Mouse (Mus musculus) stomach, embryonic 14.5 days (tissue): ENCODE results near the gene Lgals8. TPM values are rescaled to one million over a fixed set of nuclear protein-coding genes. Genes with fewer than 3 reads are reported as not detected.

Experiments used
- ATAC-seq: fragments of 200-750 bp; cut with Nextera tagmentation; 2 replicates; pipeline ENCODE4 v1.8.0; 2017; ENCODE audit warnings: low read depth, moderate TSS enrichment; ENCODE audit not compliant: insufficient number of reproducible peaks, insufficient read depth, low FRiP score
- H3K27ac ChIP-seq: fragments of 300-500 bp; sonication (generic); 2 replicates; pipeline ENCODE4 v1.5.1; 2014; ENCODE audit warnings: mild to moderate bottlenecking, low read length, moderate library complexity, mixed read lengths
- H3K27me3 ChIP-seq: fragments of 300-500 bp; sonication (generic); 2 replicates; pipeline ENCODE4 v1.6.1; 2014; ENCODE audit warnings: low read length, control low read depth, mixed read lengths; ENCODE audit not compliant: control insufficient read depth, insufficient read depth
- H3K36me3 ChIP-seq: fragments of 300-500 bp; sonication (generic); 2 replicates; pipeline ENCODE4 v1.6.1; 2014; ENCODE audit warnings: mild to moderate bottlenecking, control low read depth, low read length, moderate library complexity, mixed read lengths; ENCODE audit not compliant: control insufficient read depth, insufficient read depth
- H3K4me1 ChIP-seq: fragments of 300-500 bp; sonication (generic); 2 replicates; pipeline ENCODE4 v1.6.1; 2014; ENCODE audit warnings: low read length, control low read depth, mixed read lengths; ENCODE audit not compliant: control insufficient read depth, insufficient read depth
- H3K4me2 ChIP-seq: fragments of 300-500 bp; sonication (generic); replicated peaks from 2 replicates; pipeline ENCODE4 v1.6.1; 2014; ENCODE audit warnings: low read depth, low read length, control low read depth
- H3K4me3 ChIP-seq: fragments of 300-500 bp; sonication (generic); 2 replicates; pipeline ENCODE4 v1.5.1; 2014; ENCODE audit warnings: low read depth, low read length, control low read depth
- H3K9ac ChIP-seq: fragments of 300-500 bp; sonication (generic); replicated peaks from 2 replicates; pipeline ENCODE4 v1.6.1; 2014; ENCODE audit warnings: low read depth, mild to moderate bottlenecking, control low read depth, low read length, moderate library complexity, mixed read lengths
- H3K9me3 ChIP-seq: fragments of 300-500 bp; sonication (generic); 2 replicates; pipeline ENCODE4 v1.6.1; 2016; ENCODE audit warnings: low read depth, low read length, control low read depth; ENCODE audit not compliant: control insufficient read depth
- WGBS: fragments of 180-500 bp; shearing (Covaris S2); extraction: QIAGEN DNeasy Blood & Tissue Kit; methylation state at CpG from one replicate; pipeline ENCODE4 v1.1.7; 2014; 5-methylcytosine and 5-hydroxymethylcytosine counted together
- polyA plus RNA-seq: library from polyadenylated mRNA; unstranded; fragments of >200 nt; fragmentation: Nextera tagmentation; extraction: Ambion mirVana; gene quantifications from 2 replicates; pipeline ENCODE4 v1.2.1, GENCODE M21; 2014

Lgals8 gene
- polyA plus RNA-seq, 1 experiment from 2014 or later: 27.5 TPM

DNA sequence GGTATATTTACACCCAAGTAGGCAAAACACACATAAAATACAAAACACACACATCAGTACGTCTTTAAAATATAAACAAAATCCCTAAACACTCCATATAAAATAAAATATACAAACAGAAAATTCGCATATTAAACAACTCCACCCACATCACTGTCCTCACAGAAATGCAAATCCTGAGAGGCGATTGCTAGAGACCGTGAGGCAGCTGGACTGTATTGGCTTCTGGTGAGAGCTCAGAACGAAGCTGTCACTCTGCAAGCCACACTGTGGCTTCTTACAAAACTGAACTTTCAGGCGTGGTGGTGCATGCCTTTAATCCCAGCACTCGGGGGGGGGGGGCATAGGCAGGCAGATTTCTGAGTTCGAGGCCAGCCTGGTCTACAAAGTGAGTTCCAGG lies 33.1 kb upstream of the Lgals8 start:
- Histone ChIP-seq H3K36me3 (no peaks in the 10 kb centered on the region), H3K4me2 (no peak overlapping the region), H3K9ac (no peak overlapping the region), H3K27me3 (no peaks in the 10 kb centered on the region), H3K4me1 (peaks cover 1% of the 10 kb centered on the region; the same call in 1 of the 2 replicates), H3K9me3 (no peaks in the 10 kb centered on the region), H3K27ac (no peak overlapping the region), H3K4me3 (no peak overlapping the region)
- ATAC-seq: no peak
- 57% methylated on average over 8 of the region's 8 CpGs for WGBS

DNA sequence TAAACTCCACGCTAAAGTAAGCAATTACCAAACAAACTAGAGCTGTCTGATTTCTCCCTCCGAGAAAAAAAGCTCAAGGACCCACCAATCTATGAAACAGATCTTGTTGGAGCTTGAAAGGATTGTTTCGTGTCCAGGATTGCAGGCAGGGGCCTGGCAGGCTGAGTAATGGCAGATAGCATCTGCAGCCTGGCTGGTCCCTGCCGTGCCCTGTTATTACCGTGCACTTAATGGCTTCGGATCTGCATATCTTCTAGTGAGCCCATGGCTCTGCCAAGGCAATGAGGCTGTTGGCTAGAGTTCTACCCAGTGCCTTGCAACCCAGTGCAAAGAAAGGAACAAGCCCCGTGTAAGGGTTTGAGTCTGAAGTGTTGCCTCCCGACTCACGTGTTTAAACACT lies 30.0 kb upstream of the Lgals8 start:
- Histone ChIP-seq H3K36me3 (no peaks in the 10 kb centered on the region), H3K9me3 (no peaks in the 10 kb centered on the region), H3K27me3 (no peaks in the 10 kb centered on the region), H3K27ac (no peak overlapping the region), H3K4me3 (no peak overlapping the region), H3K9ac (no peak overlapping the region), H3K4me2 (no peak overlapping the region), H3K4me1 (no peaks in the 10 kb centered on the region)
- 85% methylated on average over 9 of the region's 9 CpGs for WGBS
- ATAC-seq: no peak

DNA sequence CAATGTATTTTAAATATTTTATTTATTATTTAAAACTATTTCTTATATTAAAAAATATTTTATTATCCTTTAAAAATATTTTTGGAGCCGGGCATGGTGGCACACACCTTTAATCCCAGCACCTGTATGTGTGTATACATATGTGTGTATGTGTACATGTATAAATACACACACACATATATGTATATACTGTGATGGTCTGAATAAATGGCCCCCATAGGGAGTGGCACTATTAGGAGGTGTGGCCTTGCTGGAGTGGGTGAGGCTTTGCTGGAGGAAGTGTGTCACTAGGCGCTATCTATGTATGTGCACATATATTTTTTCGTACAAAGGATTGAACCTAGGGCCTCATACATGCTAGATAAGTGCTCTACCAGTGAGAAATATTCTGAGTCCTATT lies 27.8 kb upstream of the Lgals8 start:
- Histone ChIP-seq H3K36me3 (no peaks in the 10 kb centered on the region), H3K4me2 (no peak overlapping the region), H3K27ac (no peak overlapping the region), H3K9me3 (no peaks in the 10 kb centered on the region), H3K27me3 (no peaks in the 10 kb centered on the region), H3K4me1 (no peaks in the 10 kb centered on the region), H3K4me3 (no peak overlapping the region), H3K9ac (no peak overlapping the region)
- 89% methylated on average over 3 of the region's 3 CpGs for WGBS
- ATAC-seq: no peak

DNA sequence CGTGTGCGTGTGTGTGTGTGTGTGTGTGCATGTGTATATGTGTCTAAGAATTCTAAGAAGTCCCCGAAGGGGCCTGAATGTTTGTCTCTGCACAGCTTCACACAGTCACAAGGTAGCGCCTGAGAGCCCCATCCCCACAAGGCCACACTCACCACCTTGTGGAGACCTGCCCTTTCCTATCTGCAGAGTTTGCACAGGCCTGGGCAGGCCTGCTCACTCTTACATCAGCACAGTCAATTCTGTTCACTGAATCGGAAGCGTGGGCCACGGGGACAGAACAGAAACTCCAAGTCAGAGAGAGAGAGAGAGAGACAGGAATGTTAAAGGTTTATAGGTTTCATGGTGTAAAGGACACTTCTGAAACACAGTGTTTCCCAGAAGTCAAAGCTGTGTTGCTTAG lies 20.9 kb upstream of the Lgals8 start:
- Histone ChIP-seq H3K27me3 (no peaks in the 10 kb centered on the region), H3K4me2 (no peak overlapping the region), H3K4me3 (no peak overlapping the region), H3K9ac (no peak overlapping the region), H3K27ac (peak overlapping the region; percentile 7; the same call in 1 of the 2 replicates), H3K36me3 (no peaks in the 10 kb centered on the region), H3K9me3 (no peaks in the 10 kb centered on the region), H3K4me1 (no peaks in the 10 kb centered on the region)
- 80% methylated on average over 7 of the region's 7 CpGs for WGBS
- ATAC-seq: peak; percentile 78; the same call in 1 of the 2 replicates

DNA sequence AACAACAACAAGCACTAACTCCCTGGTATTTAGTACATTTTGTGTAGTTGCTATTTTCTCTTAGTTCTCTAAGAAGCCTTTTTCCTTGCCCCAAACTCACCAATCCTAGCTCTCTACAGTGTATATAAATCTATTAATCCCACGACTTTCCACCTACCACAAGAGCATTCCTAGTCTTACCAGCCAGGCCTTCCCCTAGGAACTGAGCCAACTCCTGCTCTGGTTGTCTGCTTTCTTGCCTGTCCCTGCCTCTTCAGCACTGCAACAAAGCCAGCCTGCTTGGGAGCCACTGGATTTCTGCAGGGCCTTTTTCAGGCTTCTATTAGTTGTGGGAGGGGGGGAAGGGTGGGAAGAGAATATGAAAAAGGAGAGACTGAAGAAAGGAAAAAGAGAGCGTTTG lies 20.5 kb upstream of the Lgals8 start:
- Histone ChIP-seq H3K36me3 (no peaks in the 10 kb centered on the region), H3K9ac (no peak overlapping the region), H3K4me3 (no peak overlapping the region), H3K27me3 (no peaks in the 10 kb centered on the region), H3K27ac (no peak overlapping the region), H3K4me2 (no peak overlapping the region), H3K4me1 (no peaks in the 10 kb centered on the region), H3K9me3 (no peaks in the 10 kb centered on the region)
- 49% methylated on average over 2 of the region's 2 CpGs for WGBS
- ATAC-seq: no peak

- Histone ChIP-seq H3K27me3 (no peaks in the 10 kb centered on the region), H3K4me3 (no peak overlapping the region), H3K27ac (no peak overlapping the region), H3K9me3 (no peaks in the 10 kb centered on the region), H3K4me2 (no peak overlapping the region), H3K4me1 (no peaks in the 10 kb centered on the region), H3K36me3 (no peaks in the 10 kb centered on the region), H3K9ac (no peak overlapping the region)
- no peak for ATAC-seq
- WGBS: 77% methylated on average over 6 of the region's 6 CpGs
These were observed 15.1 kb upstream of the Lgals8 start for GRCm38 (mm10) chr13:12479802-12480201.

DNA sequence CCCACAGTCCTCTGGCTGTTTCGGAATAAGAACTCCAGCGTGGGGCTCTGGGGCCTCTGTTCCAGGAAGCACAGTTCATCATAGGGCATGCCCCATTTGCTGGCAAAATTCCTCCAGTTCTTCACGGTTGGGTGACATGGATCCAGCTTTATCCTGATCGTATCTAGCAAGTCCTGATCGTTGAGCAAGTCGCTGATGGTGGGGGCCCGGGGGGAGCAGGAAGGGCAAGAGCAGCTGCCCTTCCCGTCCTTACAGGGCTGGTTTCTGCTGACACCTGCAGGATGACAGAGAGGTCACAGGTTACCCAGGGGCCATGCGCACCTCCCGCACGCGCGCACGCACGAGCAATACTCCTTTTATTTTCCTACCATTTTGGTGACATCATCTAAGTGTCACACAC lies 13.6 kb upstream of the Lgals8 start:
- H3K9me3 ChIP-seq: no peaks in the 10 kb centered on the region
- H3K4me1 ChIP-seq: no peaks in the 10 kb centered on the region
- WGBS: 78% methylated on average over 15 of the region's 15 CpGs
- no peak overlapping the region for H3K4me3 ChIP-seq
- no peaks in the 10 kb centered on the region for H3K27me3 ChIP-seq
- ATAC-seq: no peak
- no peak overlapping the region for H3K27ac ChIP-seq
- no peaks in the 10 kb centered on the region for H3K36me3 ChIP-seq
- no peak overlapping the region for H3K9ac ChIP-seq
- H3K4me2 ChIP-seq: no peak overlapping the region

DNA sequence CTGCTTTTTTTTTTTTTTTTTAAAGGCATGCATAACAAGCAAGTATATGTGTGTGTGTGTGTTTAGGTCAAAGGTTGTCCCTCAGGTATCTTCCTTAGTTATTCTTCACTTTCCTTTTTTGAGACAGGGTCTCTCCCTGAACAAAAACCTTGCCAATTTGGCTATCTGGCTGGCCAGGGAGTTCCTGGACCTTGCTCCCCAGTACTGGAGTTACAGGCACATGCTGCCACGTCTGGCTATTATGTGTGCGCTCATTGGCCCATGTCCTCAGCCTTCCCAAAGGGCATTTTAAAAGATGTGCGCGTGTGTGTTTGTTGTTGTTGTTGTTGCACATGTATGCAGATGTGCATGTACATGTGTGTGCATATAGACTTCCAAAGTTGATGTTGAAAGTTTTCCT lies 12.1 kb upstream of the Lgals8 start:
- Histone ChIP-seq H3K4me1 (no peaks in the 10 kb centered on the region), H3K27me3 (no peaks in the 10 kb centered on the region), H3K4me2 (no peak overlapping the region), H3K27ac (no peak overlapping the region), H3K4me3 (no peak overlapping the region), H3K36me3 (no peaks in the 10 kb centered on the region), H3K9ac (no peak overlapping the region), H3K9me3 (no peaks in the 10 kb centered on the region)
- no peak for ATAC-seq
- WGBS: 91% methylated on average over 4 of the region's 4 CpGs

DNA sequence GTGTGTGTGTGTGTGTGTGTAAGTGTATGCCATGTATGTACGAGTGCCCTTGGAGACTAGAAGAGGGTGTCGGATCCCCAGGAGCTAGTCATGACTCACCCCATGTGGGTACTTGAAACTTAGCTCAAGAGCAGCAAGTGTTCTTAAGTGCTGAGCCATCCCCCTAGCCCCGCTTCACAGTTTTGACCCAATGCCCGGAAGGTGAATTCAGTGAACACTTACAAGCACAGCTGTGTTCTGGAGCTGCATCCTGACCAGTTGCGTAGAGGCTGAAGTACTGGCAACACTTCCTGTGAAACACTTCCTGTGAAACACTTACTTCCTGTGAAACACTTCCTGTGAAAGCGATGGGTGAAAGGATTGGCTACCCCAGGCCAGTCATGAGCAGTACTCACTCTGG lies 10.5 kb upstream of the Lgals8 start:
- WGBS: 88% methylated on average over 6 of the region's 6 CpGs
- Histone ChIP-seq H3K36me3 (no peaks in the 10 kb centered on the region), H3K4me1 (no peaks in the 10 kb centered on the region), H3K9ac (no peak overlapping the region), H3K4me3 (no peak overlapping the region), H3K27me3 (no peaks in the 10 kb centered on the region), H3K9me3 (no peaks in the 10 kb centered on the region), H3K27ac (no peak overlapping the region), H3K4me2 (no peak overlapping the region)
- ATAC-seq: no peak
